Mouse (Mus musculus) bone marrow, adult 2 months (tissue): ENCODE results near the gene Klhl11. TPM values are rescaled to one million over a fixed set of nuclear protein-coding genes. Genes with fewer than 3 reads are reported as not detected.

Experiments used
- H3K27ac ChIP-seq: fragments of 200-500 bp; 2 replicates; pipeline ENCODE4 v1.5.1; 2012; ENCODE audit warnings: low read depth, mild to moderate bottlenecking, control low read depth, inconsistent platforms, low read length; ENCODE audit not compliant: control insufficient read depth, poor library complexity, insufficient read depth
- H3K4me1 ChIP-seq: fragments of 200-500 bp; 2 replicates; pipeline ENCODE4 v1.6.1; 2011; ENCODE audit warnings: low read length; ENCODE audit not compliant: control insufficient read depth, insufficient read depth
- H3K4me3 ChIP-seq: fragments of 200-500 bp; replicated peaks from 2 replicates; pipeline ENCODE3; 2011; ENCODE audit warnings: mild to moderate bottlenecking, low read depth, low read length, control low read depth; ENCODE audit not compliant: control insufficient read depth
- CTCF ChIP-seq: fragments of 200-500 bp; IDR thresholded peaks from 2 replicates; pipeline ENCODE4 v1.5.1; 2011; ENCODE audit warnings: low read length, control low read depth; ENCODE audit not compliant: control insufficient read depth, insufficient read depth
- POLR2A ChIP-seq: fragments of 200-500 bp; IDR thresholded peaks from 2 replicates; pipeline ENCODE4 v1.6.1; 2011; ENCODE audit warnings: low read depth, mild to moderate bottlenecking, control low read depth, low read length, borderline replicate concordance; ENCODE audit not compliant: control insufficient read depth
- WGBS: fragments of 180-500 bp; shearing (Covaris S2); methylation state at CpG from one replicate; pipeline ENCODE4 v1.1.7; 2018; 5-methylcytosine and 5-hydroxymethylcytosine counted together
- polyA plus RNA-seq: library from polyadenylated mRNA; stranded (reverse); fragments of >200 nt; gene quantifications from 2 replicates; pipeline ENCODE4 v1.2.4, GENCODE M21; 2011; ENCODE audit warnings: low replicate concordance; ENCODE audit not compliant: missing spikeins, insufficient read depth, insufficient read length

Gene Klhl11
- 1.2 and 2.7 TPM in 2 replicates for polyA plus RNA-seq

- Histone ChIP-seq H3K27ac (peak within 1 kb of the TSS; percentile 72), H3K4me1 (no peaks in the 10 kb centered on the region; the same call in 1 of the 2 replicates), H3K4me3 (peak within 1 kb of the TSS; percentile 93)
- TF ChIP-seq POLR2A (peak; percentile 96), CTCF (peak; percentile 79)
- under 1% methylated on average over 83 of the region's 83 CpGs for WGBS
Observed at GRCm38 (mm10) chr11:100472197-100472934, at the start of gene Klhl11. Gene Klhl11, minus strand, starts transcription at chr11:100472741.

- Histone ChIP-seq H3K4me1 (no peaks in the 10 kb centered on the region; the same call in 1 of the 2 replicates), H3K27ac (no peak overlapping the region), H3K4me3 (no peak overlapping the region)
- TF ChIP-seq POLR2A: no peak
- no peak for TF ChIP-seq CTCF
- WGBS: 91% methylated on average over 15 of the region's 15 CpGs
Observed at GRCm38 (mm10) chr11:100520838-100521237, 48.3 kb upstream of the Klhl11 start.

- no peak overlapping the region for H3K4me3 ChIP-seq
- WGBS: 90% methylated on average over 7 of the region's 7 CpGs
- no peak for TF ChIP-seq CTCF
- no peak for TF ChIP-seq POLR2A
- H3K27ac ChIP-seq: no peak overlapping the region
- no peaks in the 10 kb centered on the region for H3K4me1 ChIP-seq
Observed at GRCm38 (mm10) chr11:100519188-100519587, 46.6 kb upstream of the Klhl11 start.

DNA sequence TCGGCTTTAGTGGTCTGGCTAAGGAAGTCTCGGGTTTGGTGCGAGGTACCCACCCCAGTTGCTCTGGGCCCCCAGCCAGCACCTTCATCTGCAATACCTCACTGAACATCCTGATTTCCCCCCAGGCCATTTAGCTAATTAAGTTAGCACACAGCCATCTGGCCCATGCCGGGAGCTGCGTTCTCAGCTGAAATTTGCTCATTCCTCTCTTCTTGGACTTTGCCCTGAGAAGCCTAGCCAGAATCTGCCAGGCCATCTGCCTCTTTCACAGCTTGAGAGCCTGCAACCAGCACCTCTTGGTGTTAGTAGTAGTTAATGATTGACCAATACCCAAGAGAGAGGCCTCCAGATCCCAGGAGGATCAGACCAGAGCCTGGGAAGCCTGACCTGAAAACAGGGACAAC lies 45.6 kb upstream of the Klhl11 start:
- no peaks in the 10 kb centered on the region for H3K4me1 ChIP-seq
- TF ChIP-seq CTCF: no peak
- TF ChIP-seq POLR2A: no peak
- WGBS: 73% methylated on average over 5 of the region's 5 CpGs
- no peak overlapping the region for H3K4me3 ChIP-seq
- no peak overlapping the region for H3K27ac ChIP-seq

DNA sequence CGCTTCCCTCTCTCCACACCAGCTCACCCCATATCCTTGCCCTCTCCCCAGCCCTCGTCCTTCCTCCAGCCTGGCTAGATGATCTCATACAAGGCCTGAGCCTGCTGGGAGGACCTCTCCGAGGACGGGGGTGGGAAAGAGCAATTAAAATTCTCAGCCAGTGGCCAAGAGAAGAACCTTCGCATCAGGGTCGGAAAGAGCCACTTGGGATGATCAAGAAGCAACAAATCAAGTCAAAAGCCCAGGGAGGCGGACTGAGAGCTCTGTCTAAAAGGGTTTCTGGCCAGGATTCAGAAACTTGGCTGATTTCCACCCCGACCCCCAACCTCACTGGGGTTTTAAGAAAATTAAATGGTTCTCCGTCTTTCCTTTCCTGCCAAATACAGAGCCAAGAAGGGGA lies 43.8 kb upstream of the Klhl11 start:
- TF ChIP-seq POLR2A: no peak
- no peak for TF ChIP-seq CTCF
- no peak overlapping the region for H3K27ac ChIP-seq
- 87% methylated on average over 9 of the region's 9 CpGs for WGBS
- no peaks in the 10 kb centered on the region for H3K4me1 ChIP-seq
- no peak overlapping the region for H3K4me3 ChIP-seq

DNA sequence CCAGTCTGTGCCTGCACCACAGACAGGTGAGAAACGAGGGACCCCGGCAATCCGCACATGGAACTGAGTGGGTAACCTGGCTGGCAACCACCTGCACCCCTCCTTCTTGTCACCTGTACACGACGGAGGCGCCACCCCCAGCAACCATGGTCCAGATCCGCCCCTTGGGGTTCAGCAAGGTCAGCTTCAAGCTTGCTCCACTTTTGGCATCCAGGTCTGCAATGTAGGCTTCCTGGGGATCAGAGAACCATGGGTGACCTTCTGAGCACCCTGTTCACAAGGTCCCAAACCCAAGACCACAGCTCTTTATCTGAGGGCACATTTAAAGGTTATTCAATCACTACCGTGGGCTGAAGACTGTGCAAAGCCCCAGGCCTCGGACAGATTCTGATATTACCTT lies 43.2 kb upstream of the Klhl11 start:
- Histone ChIP-seq H3K4me1 (no peaks in the 10 kb centered on the region), H3K4me3 (no peak overlapping the region), H3K27ac (no peak overlapping the region)
- WGBS: 86% methylated on average over 9 of the region's 9 CpGs
- TF ChIP-seq POLR2A (no peak), CTCF (no peak)

DNA sequence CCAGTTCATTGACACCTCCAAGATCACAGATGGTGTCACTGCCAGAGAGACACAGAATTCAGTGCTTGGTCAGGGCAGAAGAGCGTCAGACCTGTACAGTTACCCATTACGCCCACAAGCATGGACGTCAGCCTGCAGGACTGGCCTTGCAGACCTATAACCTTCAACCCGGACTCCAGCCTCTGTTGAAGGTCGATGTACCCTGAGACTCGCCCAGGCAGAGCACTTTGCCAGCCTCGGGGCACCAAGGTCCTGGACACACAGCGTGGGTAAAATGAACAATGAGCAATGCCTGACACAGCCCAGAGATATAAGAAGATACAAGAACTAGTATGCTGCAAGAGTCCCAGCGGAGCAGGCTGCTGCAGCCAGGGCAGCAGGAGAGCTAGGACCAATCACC lies 42.5 kb upstream of the Klhl11 start:
- TF ChIP-seq POLR2A (no peak), CTCF (no peak)
- no peaks in the 10 kb centered on the region for H3K4me1 ChIP-seq
- WGBS: 91% methylated on average over 9 of the region's 9 CpGs
- no peak overlapping the region for H3K27ac ChIP-seq
- no peak overlapping the region for H3K4me3 ChIP-seq

GRCm38 (mm10) chr11:100513716-100514115 lies 41.2 kb upstream of the Klhl11 start:
- WGBS: 82% methylated on average over 10 of the region's 10 CpGs
- H3K27ac ChIP-seq: no peak overlapping the region
- no peak overlapping the region for H3K4me3 ChIP-seq
- no peaks in the 10 kb centered on the region for H3K4me1 ChIP-seq
- TF ChIP-seq POLR2A (no peak), CTCF (no peak)
